Mouse (Mus musculus): ENCODE data around the gene Lingo4.

DNA sequence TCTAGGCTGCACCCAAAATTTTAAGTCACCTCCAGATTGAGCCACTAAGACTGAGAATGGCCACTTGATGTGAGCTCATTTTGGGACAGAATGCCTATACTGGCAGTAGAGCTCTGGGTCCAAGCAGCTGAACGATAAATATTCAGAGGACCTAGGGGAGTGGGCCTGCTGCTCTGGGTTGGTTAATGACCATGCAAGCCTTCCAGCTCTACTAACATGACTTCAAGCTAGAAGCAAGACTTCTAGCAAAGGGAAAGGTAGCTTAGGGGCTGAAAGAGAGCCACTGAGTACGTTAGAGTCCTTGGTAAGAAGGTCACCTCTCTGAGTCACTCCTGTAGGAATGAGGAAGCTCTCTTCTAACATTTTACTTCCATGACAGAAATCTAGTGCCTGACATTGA is 6.2 kb upstream of the Lingo4 start:
- TF ChIP-seq EP300 (optimal IDR thresholded peaks at IDR 0.05) (no peak), CTCF (IDR thresholded peaks at IDR 0.05; ENCODE audit: low read depth) (no peak)
